Mouse (Mus musculus) hindbrain, embryonic 11.5 days (tissue): ENCODE data around the gene Tenm2. TPM values are rescaled to one million over a fixed set of nuclear protein-coding genes. Genes with fewer than 3 reads are reported as not detected.

ENCODE experiments used
- ATAC-seq: fragments of 200-750 bp; cut with Nextera tagmentation; 2 replicates; pipeline ENCODE4 v1.8.0; 2017; ENCODE audit warnings: mild to moderate bottlenecking, moderate TSS enrichment, moderate library complexity; ENCODE audit not compliant: low FRiP score
- DNase-seq: peaks from one replicate; pipeline ENCODE4 v3.0.0-alpha.2; 2015; ENCODE audit warnings: low spot score
- H3K27ac ChIP-seq: fragments of 300-500 bp; sonication (generic); 2 replicates; pipeline ENCODE4 v1.5.1; 2014; ENCODE audit warnings: mild to moderate bottlenecking, low read depth, low read length
- H3K27me3 ChIP-seq: fragments of 300-500 bp; sonication (generic); 2 replicates; pipeline ENCODE4 v1.6.1; 2014; ENCODE audit warnings: mild to moderate bottlenecking, low read length, moderate library complexity, mixed read lengths; ENCODE audit not compliant: control insufficient read depth, insufficient read depth
- H3K36me3 ChIP-seq: fragments of 300-500 bp; sonication (generic); 2 replicates; pipeline ENCODE4 v1.6.1; 2014; ENCODE audit warnings: mild to moderate bottlenecking, low read length, moderate library complexity, mixed read lengths; ENCODE audit not compliant: control insufficient read depth, insufficient read depth
- H3K4me1 ChIP-seq: fragments of 300-500 bp; sonication (generic); replicated peaks from 2 replicates; pipeline ENCODE4 v1.6.1; 2014; ENCODE audit warnings: low read length, mixed read lengths; ENCODE audit not compliant: control insufficient read depth, insufficient read depth
- H3K4me2 ChIP-seq: fragments of 300-500 bp; sonication (generic); replicated peaks from 2 replicates; pipeline ENCODE4 v1.6.1; 2014; ENCODE audit warnings: mild to moderate bottlenecking, low read depth, low read length
- H3K4me3 ChIP-seq: fragments of 300-500 bp; sonication (generic); 2 replicates; pipeline ENCODE4 v1.5.1; 2014; ENCODE audit warnings: low read depth, low read length
- H3K9ac ChIP-seq: fragments of 300-500 bp; sonication (generic); 2 replicates; pipeline ENCODE4 v1.6.1; 2014; ENCODE audit warnings: low read depth, low read length
- H3K9me3 ChIP-seq: fragments of 300-500 bp; sonication (generic); 2 replicates; pipeline ENCODE4 v1.6.1; 2016; ENCODE audit warnings: low read length; ENCODE audit not compliant: control insufficient read depth
- WGBS: fragments of 180-500 bp; shearing (Covaris S2); extraction: QIAGEN DNeasy Blood & Tissue Kit; methylation state at CpG from one replicate; pipeline ENCODE4 v1.1.7; 2014; 5-methylcytosine and 5-hydroxymethylcytosine counted together
- polyA plus RNA-seq: library from polyadenylated mRNA; unstranded; fragments of >200 nt; fragmentation: Nextera tagmentation; extraction: Ambion mirVana; gene quantifications from 2 replicates; pipeline ENCODE4 v1.2.1, GENCODE M21; 2014

Tenm2 gene
- polyA plus RNA-seq, 1 experiment from 2014 or later, result 9.0 TPM

DNA sequence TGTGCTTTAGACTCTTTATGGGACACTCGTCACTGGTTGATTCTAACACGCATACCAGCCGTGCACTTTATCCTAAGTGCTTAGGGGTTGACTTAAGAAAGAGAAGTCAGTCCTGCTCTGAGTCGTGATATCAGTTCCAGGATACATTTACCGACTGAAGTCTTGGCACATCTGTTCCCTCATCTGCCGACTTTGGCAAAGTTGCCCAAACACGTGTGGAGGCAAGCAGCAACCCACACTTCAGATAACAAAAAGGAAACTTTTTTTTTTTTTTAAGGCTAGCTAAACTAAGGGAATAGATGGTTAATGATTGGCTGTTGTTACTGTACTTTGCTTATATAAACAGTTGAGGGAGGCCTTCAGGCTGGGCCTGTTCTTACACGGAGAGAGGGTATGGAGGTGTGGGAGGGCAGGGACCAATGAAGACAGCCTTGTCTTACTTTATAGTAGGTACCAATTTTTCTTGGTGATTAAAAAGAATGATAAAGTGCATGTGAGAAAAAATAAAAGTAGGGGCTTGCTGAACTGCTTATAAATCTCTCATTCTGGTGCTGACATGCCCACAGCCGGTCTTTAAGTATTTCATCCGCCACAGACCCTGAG, 930.3 kb downstream of the Tenm2 start:
- Histone ChIP-seq H3K4me3 (no peak overlapping the region), H3K27ac (no peak overlapping the region), H3K4me2 (no peak overlapping the region), H3K27me3 (no peaks in the 10 kb centered on the region), H3K36me3 (no peaks in the 10 kb centered on the region), H3K9ac (no peak overlapping the region), H3K4me1 (no peaks in the 10 kb centered on the region), H3K9me3 (no peaks in the 10 kb centered on the region)
- WGBS, result 89% methylated on average over 10 of the region's 10 CpGs
- ATAC-seq, result no peak
- no peak for DNase-seq

DNA sequence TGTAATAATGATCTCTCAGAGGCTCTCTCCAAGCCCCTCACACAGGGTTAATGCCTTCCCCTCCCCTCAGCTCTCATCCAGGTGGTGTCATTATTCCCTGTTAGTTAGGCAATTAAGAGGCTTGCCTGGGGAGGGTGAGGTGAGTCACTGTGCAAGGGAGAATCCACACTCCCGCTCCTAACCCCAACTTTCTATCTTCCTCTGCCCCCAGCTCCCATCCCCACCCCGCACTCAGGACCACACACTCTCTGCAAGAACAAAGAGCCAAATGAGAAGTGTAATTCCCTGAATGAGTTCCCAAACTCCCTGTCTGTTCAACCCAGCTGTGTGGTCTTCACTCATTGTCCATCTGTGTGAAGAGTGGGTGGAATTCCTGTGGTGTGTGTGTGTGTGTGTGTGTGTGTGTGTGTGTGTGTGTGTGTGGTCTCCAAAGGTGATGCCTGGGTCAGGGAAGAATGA, 932.8 kb downstream of the Tenm2 start:
- ATAC-seq, result no peak
- Histone ChIP-seq H3K4me2 (no peak overlapping the region), H3K4me1 (no peaks in the 10 kb centered on the region), H3K27me3 (no peaks in the 10 kb centered on the region), H3K36me3 (no peaks in the 10 kb centered on the region), H3K9me3 (no peaks in the 10 kb centered on the region), H3K4me3 (no peak overlapping the region), H3K27ac (no peak overlapping the region), H3K9ac (no peak overlapping the region)
- 49% methylated on average over 2 of the region's 2 CpGs for WGBS
- DNase-seq, result no peak

DNA sequence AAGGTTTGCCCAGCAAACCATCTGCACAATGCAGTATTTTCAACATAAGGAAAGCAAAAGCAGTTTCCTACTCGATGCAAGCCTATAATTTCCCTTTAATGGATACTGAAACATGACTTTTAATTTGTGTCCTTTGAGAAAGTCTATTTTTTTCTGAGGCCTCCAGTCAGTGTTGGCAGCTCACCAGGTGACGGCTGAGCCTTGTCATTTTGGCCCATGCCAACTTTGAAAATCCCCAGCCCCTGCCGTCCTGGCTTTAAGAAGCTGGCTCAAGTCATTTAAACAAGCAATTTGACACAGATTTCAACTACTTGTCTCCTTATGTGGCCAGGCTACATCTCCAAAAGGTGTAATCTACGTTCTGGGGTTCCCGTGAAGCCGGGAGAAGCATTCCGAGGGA, 933.7 kb downstream of the Tenm2 start:
- WGBS, result 85% methylated on average over 7 of the region's 7 CpGs
- no peak for DNase-seq
- ATAC-seq, result no peak
- no peaks in the 10 kb centered on the region for H3K36me3 ChIP-seq
- no peak overlapping the region for H3K4me3 ChIP-seq
- no peaks in the 10 kb centered on the region for H3K4me1 ChIP-seq
- no peaks in the 10 kb centered on the region for H3K27me3 ChIP-seq
- no peak overlapping the region for H3K9ac ChIP-seq
- H3K9me3 ChIP-seq, result no peaks in the 10 kb centered on the region
- H3K4me2 ChIP-seq, result no peak overlapping the region
- H3K27ac ChIP-seq, result no peak overlapping the region

DNA sequence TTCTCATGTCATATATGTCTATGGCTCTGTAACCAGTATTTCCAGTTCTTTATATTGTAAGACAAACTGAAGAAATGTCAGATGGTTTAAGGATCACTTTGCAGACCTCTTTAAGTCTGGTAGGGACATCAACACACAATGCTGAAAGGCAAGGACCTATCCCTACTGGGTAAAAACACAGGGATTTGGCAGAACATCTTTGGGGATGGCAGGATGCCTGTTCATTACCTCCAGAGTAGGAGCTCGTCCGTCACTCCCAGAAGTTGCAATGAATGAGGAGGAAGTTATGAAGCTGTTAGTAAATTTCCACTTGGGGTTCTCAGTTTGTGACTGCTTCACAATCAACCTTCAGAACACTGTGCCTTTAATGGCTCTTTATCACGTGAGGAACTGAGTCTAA, 939.2 kb downstream of the Tenm2 start:
- no peaks in the 10 kb centered on the region for H3K9me3 ChIP-seq
- no peak overlapping the region for H3K9ac ChIP-seq
- no peak overlapping the region for H3K27ac ChIP-seq
- DNase-seq (no peak), ATAC-seq (no peak)
- no peaks in the 10 kb centered on the region for H3K27me3 ChIP-seq
- H3K4me2 ChIP-seq, result no peak overlapping the region
- H3K4me3 ChIP-seq, result no peak overlapping the region
- no peaks in the 10 kb centered on the region for H3K36me3 ChIP-seq
- no peaks in the 10 kb centered on the region for H3K4me1 ChIP-seq
- WGBS, result 89% methylated on average over 3 of the region's 3 CpGs

DNA sequence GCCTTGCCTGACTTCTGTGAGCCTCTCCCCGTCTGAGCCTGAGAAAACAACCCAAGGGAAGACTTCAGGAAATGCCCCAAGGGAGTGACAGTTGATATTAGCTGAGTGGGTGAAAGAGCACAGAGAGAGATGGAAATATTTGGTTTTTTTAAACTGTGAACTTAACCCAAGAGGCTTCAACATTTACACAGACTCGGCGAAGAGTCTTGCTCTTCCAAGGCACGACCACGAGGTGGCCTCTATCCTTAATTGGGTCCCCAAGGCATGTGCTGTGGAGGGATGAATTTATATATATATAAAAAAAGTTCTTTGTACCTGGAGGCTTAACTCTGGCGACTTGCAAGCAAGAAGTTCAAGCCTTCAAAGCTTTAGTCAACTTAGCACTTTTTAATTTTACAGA, 943.6 kb downstream of the Tenm2 start:
- Histone ChIP-seq H3K4me3 (no peak overlapping the region), H3K4me2 (no peak overlapping the region), H3K27ac (no peak overlapping the region), H3K9me3 (no peaks in the 10 kb centered on the region), H3K4me1 (no peaks in the 10 kb centered on the region), H3K9ac (no peak overlapping the region), H3K36me3 (no peaks in the 10 kb centered on the region), H3K27me3 (no peaks in the 10 kb centered on the region)
- ATAC-seq (no peak), DNase-seq (no peak)
- 57% methylated on average over 6 of the region's 6 CpGs for WGBS

DNA sequence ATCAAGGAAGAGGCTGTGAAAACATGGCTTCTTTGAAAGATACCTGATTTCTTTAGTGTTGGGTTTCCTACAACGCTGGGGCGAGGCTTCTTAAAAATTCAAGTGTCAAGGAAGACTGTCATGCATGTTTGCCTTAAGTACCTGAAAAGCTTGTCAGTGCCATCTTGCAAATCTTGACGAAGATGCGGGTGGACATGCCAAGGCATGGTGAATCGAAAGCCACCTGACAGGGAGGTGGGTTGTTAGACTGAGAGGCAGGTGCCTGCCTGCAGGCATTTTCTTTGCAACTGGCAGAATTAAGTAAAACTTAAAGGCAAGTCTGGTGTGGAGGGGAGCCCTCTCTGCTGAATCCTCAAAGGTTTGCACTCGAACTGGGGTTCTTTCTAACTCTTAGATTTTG, 949.5 kb downstream of the Tenm2 start:
- no peaks in the 10 kb centered on the region for H3K4me1 ChIP-seq
- no peaks in the 10 kb centered on the region for H3K27me3 ChIP-seq
- H3K9ac ChIP-seq, result no peak overlapping the region
- no peaks in the 10 kb centered on the region for H3K36me3 ChIP-seq
- 88% methylated on average over 6 of the region's 6 CpGs for WGBS
- no peaks in the 10 kb centered on the region for H3K9me3 ChIP-seq
- H3K4me3 ChIP-seq, result no peak overlapping the region
- DNase-seq (no peak), ATAC-seq (no peak)
- H3K4me2 ChIP-seq, result no peak overlapping the region
- H3K27ac ChIP-seq, result no peak overlapping the region

DNA sequence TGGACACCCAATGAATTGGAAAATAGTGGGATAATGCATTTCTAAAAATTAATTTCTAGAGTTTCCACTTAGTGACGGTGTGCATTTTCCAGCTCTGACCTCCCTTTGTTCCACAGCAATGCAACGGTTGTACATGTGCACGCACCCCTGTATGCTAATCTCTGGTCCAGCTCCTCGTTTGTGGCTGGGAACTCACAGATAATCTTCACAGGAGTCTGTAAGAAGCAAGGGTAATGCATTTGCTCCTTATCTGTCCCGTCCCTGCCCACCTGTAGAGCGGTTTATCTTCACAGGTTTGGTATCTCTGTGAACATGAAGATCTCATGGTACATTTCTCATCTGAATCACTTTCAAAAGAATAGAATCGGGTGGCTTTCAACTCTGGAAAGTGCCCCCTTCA, 955.2 kb downstream of the Tenm2 start:
- no peak overlapping the region for H3K4me2 ChIP-seq
- no peaks in the 10 kb centered on the region for H3K9me3 ChIP-seq
- H3K36me3 ChIP-seq, result no peaks in the 10 kb centered on the region
- no peak overlapping the region for H3K9ac ChIP-seq
- WGBS, result 83% methylated on average over 7 of the region's 7 CpGs
- no peak overlapping the region for H3K27ac ChIP-seq
- no peaks in the 10 kb centered on the region for H3K27me3 ChIP-seq
- DNase-seq (no peak), ATAC-seq (no peak)
- H3K4me1 ChIP-seq, result no peaks in the 10 kb centered on the region
- H3K4me3 ChIP-seq, result no peak overlapping the region

DNA sequence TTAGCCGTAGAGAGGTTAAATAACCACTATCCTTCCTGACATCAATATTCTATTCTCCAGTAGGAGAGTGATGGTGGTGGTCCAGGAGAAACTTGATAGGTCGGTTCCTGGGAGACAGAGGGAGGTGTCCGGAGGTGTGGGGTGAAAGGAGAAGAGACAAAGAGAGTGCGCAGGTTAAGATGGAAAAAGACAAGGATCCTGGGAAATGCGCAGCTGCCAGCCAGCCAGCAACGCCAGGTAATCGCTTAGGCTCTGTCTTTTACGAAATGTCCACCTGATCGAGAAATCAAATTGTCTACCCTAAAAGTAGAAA, 957.9 kb downstream of the Tenm2 start:
- H3K27me3 ChIP-seq, result no peaks in the 10 kb centered on the region
- no peak overlapping the region for H3K27ac ChIP-seq
- no peaks in the 10 kb centered on the region for H3K36me3 ChIP-seq
- no peaks in the 10 kb centered on the region for H3K9me3 ChIP-seq
- no peak overlapping the region for H3K4me3 ChIP-seq
- DNase-seq (no peak), ATAC-seq (no peak)
- H3K4me2 ChIP-seq, result no peak overlapping the region
- WGBS, result 91% methylated on average over 9 of the region's 9 CpGs
- no peaks in the 10 kb centered on the region for H3K4me1 ChIP-seq
- no peak overlapping the region for H3K9ac ChIP-seq

DNA sequence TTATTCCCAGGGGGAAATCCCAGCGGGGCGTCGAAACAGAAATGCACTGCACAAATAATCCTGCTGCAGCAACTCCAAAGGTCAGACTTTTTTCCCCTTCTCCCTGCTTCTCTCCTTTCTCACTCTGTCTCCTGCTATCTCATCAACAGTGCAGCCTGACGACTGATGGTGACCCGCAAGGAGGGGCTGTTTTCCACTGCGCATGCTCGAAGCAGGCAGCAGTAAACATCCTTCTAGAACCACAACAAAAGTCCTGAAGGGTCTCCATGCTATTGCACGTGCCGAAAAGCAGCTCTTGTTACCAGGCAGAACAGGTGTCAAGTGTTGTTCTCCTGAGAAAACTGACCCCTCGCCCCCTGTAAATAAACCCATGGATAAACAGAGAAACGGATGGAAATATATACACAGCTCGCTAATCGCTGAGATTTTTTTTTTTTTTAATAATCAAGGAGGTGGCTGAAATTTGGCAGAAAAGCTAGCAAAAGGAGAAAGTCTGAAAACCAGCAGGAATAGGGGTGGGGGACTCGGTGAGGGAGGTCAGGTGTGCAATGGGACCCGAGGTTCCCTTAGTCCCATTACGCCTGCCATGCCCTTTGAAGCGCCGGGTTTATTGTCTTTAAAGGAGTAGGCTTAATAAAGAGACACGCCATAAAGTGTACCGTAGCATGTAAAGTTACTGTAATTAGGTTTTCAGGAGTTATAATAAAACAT, 958.4 kb downstream of the Tenm2 start:
- WGBS, result 68% methylated on average over 20 of the region's 20 CpGs
- no peak overlapping the region for H3K9ac ChIP-seq
- H3K36me3 ChIP-seq, result no peaks in the 10 kb centered on the region

More for the DNA sequence above, 958.4 kb downstream of the Tenm2 start:
- Histone ChIP-seq H3K27ac (no peak overlapping the region), H3K4me2 (no peak overlapping the region), H3K4me1 (no peaks in the 10 kb centered on the region), H3K4me3 (no peak overlapping the region), H3K27me3 (no peaks in the 10 kb centered on the region), H3K9me3 (no peaks in the 10 kb centered on the region)
- no peak for ATAC-seq
- no peak for DNase-seq
